Mouse (Mus musculus): ENCODE results near the gene H60b. TPM values are rescaled to one million over a fixed set of nuclear protein-coding genes. Genes with fewer than 3 reads are reported as not detected.
"Not testable (repeated sequence)": the region's sequence is repeated elsewhere in the genome, so short reads cannot be mapped to it uniquely, and the experiment has no call there.

The H60b gene
- polyA plus RNA-seq, 1 experiment, result 0.24 TPM

DNA sequence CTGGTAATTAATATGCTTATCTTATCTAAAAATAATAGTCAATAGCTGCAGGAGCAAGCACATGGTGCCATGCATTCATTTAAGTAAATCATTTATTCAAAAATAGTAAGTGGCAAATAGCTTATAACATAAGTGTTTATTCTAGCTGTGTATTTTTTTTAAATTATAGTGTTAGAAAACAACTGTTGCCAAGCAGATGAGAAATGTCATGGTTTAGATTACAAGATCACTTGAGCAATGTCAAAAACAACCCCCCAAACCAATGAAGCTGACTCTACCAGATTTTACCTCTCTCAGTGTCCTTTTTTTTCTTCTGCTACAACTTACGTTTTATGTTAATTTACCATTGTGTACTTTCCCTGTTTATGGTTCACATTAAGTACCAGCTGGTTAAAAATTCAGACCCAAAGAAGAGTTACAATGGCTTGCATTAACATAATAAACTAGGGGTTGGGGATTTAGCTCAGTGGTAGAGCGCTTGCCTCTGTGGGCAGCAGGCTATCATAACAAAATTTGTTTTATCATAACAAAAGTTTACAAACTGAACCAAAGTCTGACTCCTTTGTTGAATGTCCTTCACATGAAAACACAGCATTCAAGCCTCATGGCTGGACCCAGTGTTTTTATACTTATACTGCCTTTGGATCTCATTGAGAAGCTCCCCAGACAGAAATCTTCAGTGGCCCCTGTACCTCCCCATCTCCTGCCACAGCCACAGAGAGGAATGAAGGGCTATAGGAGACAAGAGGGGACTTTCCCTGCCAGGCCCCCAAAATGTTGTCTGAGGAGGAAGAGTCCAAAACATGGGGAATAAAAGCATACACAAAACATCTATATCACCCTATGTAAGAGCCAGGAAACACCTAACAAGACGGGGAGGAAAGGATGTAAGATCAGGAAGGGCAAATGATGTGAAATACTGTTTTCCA, 3.3 kb upstream of the H60b start:
- Histone ChIP-seq H3K36me3 (ENCODE audit: control insufficient read depth, insufficient read depth) (no peaks in the 10 kb centered on the region), H3K79me2 (ENCODE audit: control insufficient read depth, insufficient read depth) (no peaks in the 10 kb centered on the region), H3K4me3 (no peak overlapping the region), H3ac (ENCODE audit: control insufficient read depth, insufficient read length) (no peak overlapping the region), H3K4me2 (ENCODE audit: low read depth) (no peak overlapping the region), H3K27me3 (ENCODE audit: control insufficient read depth, insufficient read depth, insufficient read length) (peaks cover 34% of the 10 kb centered on the region)
- TF ChIP-seq MAX (IDR thresholded peaks at IDR 0.05; ENCODE audit: low read depth), result no peak
- no peak for TF ChIP-seq USF1 (IDR thresholded peaks at IDR 0.05; ENCODE audit: low read depth)
- no peak for TF ChIP-seq POLR2A (IDR thresholded peaks at IDR 0.05; ENCODE audit: insufficient read length, low read depth)

DNA sequence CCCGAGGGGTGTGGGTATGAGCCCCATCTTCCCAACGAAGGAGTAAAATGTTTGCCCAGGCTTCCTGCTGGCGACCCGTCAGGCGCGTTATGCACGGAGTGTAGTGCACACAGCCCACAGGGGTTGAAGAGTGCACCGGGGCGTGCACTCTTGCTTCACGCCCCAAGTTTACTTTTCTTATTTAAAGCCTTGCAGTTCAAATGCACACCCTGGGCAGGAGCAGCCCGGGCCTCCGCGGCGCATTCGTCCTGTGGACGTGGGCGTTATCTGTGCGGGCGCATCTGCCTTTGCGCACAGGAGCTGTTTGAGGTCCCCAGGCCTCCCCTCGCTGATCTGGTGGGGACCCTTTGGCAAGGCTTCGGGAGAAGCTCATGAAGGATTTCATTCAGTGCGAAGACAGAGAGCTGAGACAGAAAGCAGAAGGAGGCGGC, 760 bp downstream of the H60b start:
- H3K36me3 ChIP-seq (ENCODE audit: control insufficient read depth, insufficient read depth), result no peaks in the 10 kb centered on the region
- H3K79me2 ChIP-seq (ENCODE audit: control insufficient read depth, insufficient read depth), result no peaks in the 10 kb centered on the region
- H3K4me2 ChIP-seq (ENCODE audit: low read depth), result peak overlapping the region; percentile 78
- TF ChIP-seq REST (IDR thresholded peaks at IDR 0.05; ENCODE audit: insufficient read depth, insufficient read length) (no peak), POLR2AphosphoS2 (IDR thresholded peaks at IDR 0.05; ENCODE audit: insufficient read length, low read depth) (no peak), MAX (IDR thresholded peaks at IDR 0.05; ENCODE audit: low read depth) (no peak), MYOD1 (IDR thresholded peaks at IDR 0.05; ENCODE audit: control insufficient read depth in 1 of 3, insufficient read length in 2 of 3, low read depth in 2 of 3) (no peak), E2F4 (IDR thresholded peaks at IDR 0.05; ENCODE audit: insufficient read depth) (no peak), MYOG (IDR thresholded peaks at IDR 0.05; ENCODE audit: control insufficient read depth in 1 of 3, insufficient read depth in 1 of 3, insufficient read length in 2 of 3, low read depth in 2 of 3) (no peak), CEBPB (IDR thresholded peaks at IDR 0.05; ENCODE audit: insufficient read depth, poor library complexity, severe bottlenecking) (no peak), TCF12 (IDR thresholded peaks at IDR 0.05; ENCODE audit: insufficient read depth, poor library complexity, severe bottlenecking) (no peak), SRF (IDR thresholded peaks at IDR 0.05; ENCODE audit: control insufficient read depth, insufficient read length, low read depth) (no peak), TCF3 (IDR thresholded peaks at IDR 0.05; ENCODE audit: insufficient read length, low read depth) (no peak)
- H3K4me3 ChIP-seq, result peak overlapping the region; percentile 24
- no peak overlapping the region for H3ac ChIP-seq (ENCODE audit: control insufficient read depth, insufficient read length)
- H3K27me3 ChIP-seq (ENCODE audit: control insufficient read depth, insufficient read depth, insufficient read length), result peaks cover 15% of the 10 kb centered on the region

DNA sequence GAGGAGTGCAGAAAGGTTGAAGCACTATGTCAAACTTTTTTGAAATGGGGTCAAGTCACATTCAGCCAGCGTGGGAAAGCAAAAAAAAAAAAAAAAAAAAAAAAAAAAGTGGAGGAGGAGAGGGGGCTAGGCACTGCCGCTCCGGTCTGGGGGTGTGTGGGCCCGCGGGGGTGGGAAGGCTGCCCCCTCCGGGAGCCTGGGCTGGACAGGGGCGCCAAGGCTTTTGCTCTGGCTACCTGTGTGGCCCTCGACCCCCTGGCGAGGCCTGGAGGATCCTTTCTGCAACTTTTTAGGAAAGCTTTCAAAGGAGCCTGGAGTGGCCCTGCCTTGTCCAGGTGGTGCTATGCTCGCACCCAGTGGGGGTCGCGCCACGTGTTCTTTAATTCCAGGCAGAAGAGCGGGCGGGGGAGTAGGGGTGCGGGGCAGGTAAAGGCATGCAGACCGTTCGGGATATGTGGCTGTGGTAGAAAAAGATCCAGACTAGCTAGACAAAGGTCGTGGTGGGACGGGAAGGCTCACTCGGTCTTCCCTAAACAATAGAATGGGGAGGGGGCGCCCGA, 1.3 kb downstream of the H60b start:
- Histone ChIP-seq H3K4me3 (no peak overlapping the region), H3K79me2 (ENCODE audit: control insufficient read depth, insufficient read depth) (no peaks in the 10 kb centered on the region), H3K4me2 (ENCODE audit: low read depth) (no peak overlapping the region), H3ac (ENCODE audit: control insufficient read depth, insufficient read length) (no peak overlapping the region), H3K36me3 (ENCODE audit: control insufficient read depth, insufficient read depth) (no peaks in the 10 kb centered on the region), H3K27me3 (ENCODE audit: control insufficient read depth, insufficient read depth, insufficient read length) (peaks cover 13% of the 10 kb centered on the region)
- TF ChIP-seq SRF (IDR thresholded peaks at IDR 0.05; ENCODE audit: control insufficient read depth, insufficient read length, low read depth), result no peak
- no peak for TF ChIP-seq MAX (IDR thresholded peaks at IDR 0.05; ENCODE audit: low read depth)
- TF ChIP-seq CEBPB (IDR thresholded peaks at IDR 0.05; ENCODE audit: insufficient read depth, poor library complexity, severe bottlenecking), result no peak
- TF ChIP-seq POLR2A (IDR thresholded peaks at IDR 0.05; ENCODE audit: insufficient read length, low read depth), result no peak
- no peak for TF ChIP-seq E2F4 (IDR thresholded peaks at IDR 0.05; ENCODE audit: insufficient read depth)
- TF ChIP-seq REST (IDR thresholded peaks at IDR 0.05; ENCODE audit: insufficient read depth, insufficient read length), result no peak
- no peak for TF ChIP-seq POLR2AphosphoS2 (IDR thresholded peaks at IDR 0.05; ENCODE audit: insufficient read length, low read depth)

DNA sequence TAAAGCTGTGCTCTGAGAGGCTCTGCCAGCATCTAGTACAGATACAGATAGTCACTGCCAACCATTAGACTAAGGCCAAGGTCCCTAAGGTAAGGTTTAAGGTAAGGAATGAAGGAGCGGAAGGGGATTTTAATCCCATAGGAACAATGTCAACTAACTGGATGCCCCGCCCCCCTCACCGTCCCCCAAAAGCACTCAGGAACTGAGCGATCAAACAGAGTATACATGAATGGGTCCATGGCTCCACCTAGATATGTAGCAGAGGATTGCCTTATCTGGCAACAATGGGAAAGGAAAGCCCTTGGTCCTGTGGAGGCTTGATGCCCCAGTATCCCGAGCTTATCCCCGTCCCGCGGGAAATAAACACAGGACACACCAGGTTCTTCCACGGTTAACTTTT, 4.9 kb downstream of the H60b start:
- H3K27me3 ChIP-seq (ENCODE audit: control insufficient read depth, insufficient read depth, insufficient read length); H3ac ChIP-seq (ENCODE audit: control insufficient read depth, insufficient read length); H3K4me3 ChIP-seq; H3K36me3 ChIP-seq (ENCODE audit: control insufficient read depth, insufficient read depth); H3K79me2 ChIP-seq (ENCODE audit: control insufficient read depth, insufficient read depth): not testable (repeated sequence)
- H3K4me2 ChIP-seq (ENCODE audit: low read depth), result peak overlapping the region; percentile 60

DNA sequence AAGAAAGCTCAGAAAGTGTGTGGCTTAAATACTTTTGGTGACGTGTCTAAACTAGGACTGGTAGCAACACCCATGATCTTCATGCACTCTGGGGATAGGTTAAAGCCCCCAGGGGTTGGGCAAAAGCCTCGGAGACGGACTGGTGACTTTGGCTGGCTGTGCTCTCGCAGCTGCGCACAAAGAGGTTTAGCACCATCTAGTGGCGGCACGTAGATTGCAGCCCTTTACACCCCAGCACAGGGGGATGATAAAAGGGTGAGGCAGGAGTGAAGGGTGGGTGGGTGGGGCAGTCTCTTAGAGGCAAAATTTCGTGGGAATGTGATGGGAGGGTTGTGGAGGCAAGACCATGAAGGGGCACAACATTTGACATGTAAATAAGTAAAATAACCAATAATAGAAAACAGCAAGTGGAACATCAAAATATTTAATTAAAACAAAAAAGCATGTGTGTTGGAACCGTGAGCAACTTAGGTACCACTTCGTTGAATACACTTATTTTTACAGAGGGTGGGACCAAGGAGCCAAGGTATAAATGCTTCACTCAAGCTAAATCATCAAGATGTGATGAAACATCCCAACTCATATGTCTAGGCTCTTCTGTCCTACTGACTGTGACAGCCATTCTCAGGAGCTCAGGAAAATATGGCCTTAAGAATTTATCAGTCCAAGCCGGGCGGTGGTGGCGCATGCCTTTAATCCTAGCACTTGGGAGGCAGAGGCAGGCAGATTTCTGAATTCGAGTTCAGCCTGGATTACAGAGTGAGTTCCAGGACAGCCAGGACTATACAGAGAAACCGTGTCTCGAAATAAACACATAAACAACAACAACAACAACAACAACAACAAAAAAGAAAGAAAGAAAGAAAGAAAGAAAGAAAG, 5.6 kb downstream of the H60b start:
- not testable (repeated sequence) for H3ac ChIP-seq (ENCODE audit: control insufficient read depth, insufficient read length); H3K4me3 ChIP-seq; H3K36me3 ChIP-seq (ENCODE audit: control insufficient read depth, insufficient read depth); H3K79me2 ChIP-seq (ENCODE audit: control insufficient read depth, insufficient read depth); H3K27me3 ChIP-seq (ENCODE audit: control insufficient read depth, insufficient read depth, insufficient read length)
- peak overlapping the region; percentile 60 for H3K4me2 ChIP-seq (ENCODE audit: low read depth)

DNA sequence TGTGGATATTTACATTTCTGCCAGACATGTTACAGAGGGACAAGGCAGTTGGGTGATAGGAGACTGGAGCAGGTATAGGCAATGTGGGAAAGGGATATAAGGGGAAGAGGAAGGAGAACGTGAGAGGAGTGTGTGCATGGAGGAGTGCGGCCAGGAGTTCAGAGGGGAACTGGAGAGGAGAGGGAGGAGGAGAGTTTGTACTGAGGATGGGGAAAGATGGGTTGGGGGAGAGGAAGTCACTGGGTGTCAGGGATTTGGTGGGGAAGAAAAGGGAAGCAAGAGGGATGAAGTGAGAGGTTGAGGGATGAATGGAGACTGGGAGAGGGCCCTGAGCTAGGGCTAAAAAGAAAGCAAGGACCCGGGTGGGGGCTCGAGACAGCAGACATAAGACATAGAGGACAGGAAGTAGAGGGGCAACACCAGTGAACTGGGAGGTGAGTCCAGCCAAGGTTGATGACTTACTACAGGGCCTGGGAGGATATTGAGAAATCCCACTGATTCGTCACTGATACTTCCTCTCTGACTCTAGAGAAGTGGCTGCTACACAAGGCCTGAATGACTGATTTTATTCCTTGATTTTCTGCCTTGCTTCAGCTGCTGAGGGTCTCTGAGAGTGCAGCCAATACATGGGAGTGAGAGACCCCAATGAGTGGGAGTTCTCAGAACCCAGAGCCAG, 7.1 kb downstream of the H60b start:
- H3K4me2 ChIP-seq (ENCODE audit: low read depth); H3K79me2 ChIP-seq (ENCODE audit: control insufficient read depth, insufficient read depth); H3ac ChIP-seq (ENCODE audit: control insufficient read depth, insufficient read length); H3K36me3 ChIP-seq (ENCODE audit: control insufficient read depth, insufficient read depth); H3K4me3 ChIP-seq; H3K27me3 ChIP-seq (ENCODE audit: control insufficient read depth, insufficient read depth, insufficient read length): not testable (repeated sequence)

All from myocyte (in vitro differentiated cells).